Mouse (Mus musculus): ENCODE data around the gene Icosl. TPM values are rescaled to one million over a fixed set of nuclear protein-coding genes. Genes with fewer than 3 reads are reported as not detected.

Gene Icosl
- total and polyA plus RNA-seq, 3 experiments: 0.64 to 1.5 (median 1.3) TPM

GRCm38 (mm10) chr10:78029080-78029479 is 40.0 kb upstream of the Icosl start:
- DNase-seq (ENCODE audit: extremely low read depth): no peak
- TF ChIP-seq CHD1 (IDR thresholded peaks at IDR 0.05; ENCODE audit: low read depth, low read length): no peak
- no peak for TF ChIP-seq CTCF (conservative IDR thresholded peaks at IDR 0.05 in 1 of 2, IDR thresholded peaks at IDR 0.05 in 1 of 2; ENCODE audit: low read depth in 2 of 2, low read length in 2 of 2)
- no peak for TF ChIP-seq GABPA (IDR thresholded peaks at IDR 0.05; ENCODE audit: insufficient replicate concordance, low read depth, low read length)
- no peak for TF ChIP-seq JUN (IDR thresholded peaks at IDR 0.05; ENCODE audit: insufficient read depth, low read depth, low read length)
- no peak for TF ChIP-seq KAT2A (IDR thresholded peaks at IDR 0.05; ENCODE audit: insufficient replicate concordance, low read length)
- no peak for TF ChIP-seq UBTF (IDR thresholded peaks at IDR 0.05; ENCODE audit: low read depth, low read length)
- TF ChIP-seq MAZ (IDR thresholded peaks at IDR 0.05; ENCODE audit: low read depth, low read length): no peak
- TF ChIP-seq USF2 (conservative IDR thresholded peaks at IDR 0.05; ENCODE audit: low read depth, low read length): no peak
- TF ChIP-seq CHD2 (IDR thresholded peaks at IDR 0.05; ENCODE audit: low read length): no peak
- no peak for TF ChIP-seq USF1 (IDR thresholded peaks at IDR 0.05; ENCODE audit: low read depth, low read length)
- peaks cover 0 to 4% of the 10 kb centered on the region in 2 experiments; a peak in 2 of 4 replicates for H3K4me1 ChIP-seq (ENCODE audit: control insufficient read depth in 1 of 2, insufficient read depth in 2 of 2)
- no peaks in the 10 kb centered on the region for H3K9me3 ChIP-seq (replicated peaks; ENCODE audit: low read length)
- no peak overlapping the region for H3K27ac ChIP-seq (ENCODE audit: insufficient read depth, low read depth)
- no peak overlapping the region for H3K4me3 ChIP-seq (replicated peaks in 1 of 3; ENCODE audit: low read depth in 2 of 3, low read length in 2 of 3, poor library complexity in 1 of 3)
- peaks cover 6% of the 10 kb centered on the region for H3K27me3 ChIP-seq (replicated peaks)
- H3K36me3 ChIP-seq (replicated peaks in 1 of 2; ENCODE audit: control insufficient read depth in 1 of 2, insufficient read depth in 1 of 2, low read length in 1 of 2): no peaks in the 10 kb centered on the region
- no peak overlapping the region for H3K4me2 ChIP-seq (ENCODE audit: insufficient read depth, low read depth, poor library complexity, severe bottlenecking)
- no peaks in the 10 kb centered on the region for H3K79me2 ChIP-seq (replicated peaks; ENCODE audit: control insufficient read depth, extremely low read depth, insufficient read depth, poor library complexity, severe bottlenecking)
- dilution Hi-C loops (cut with MboI; ENCODE audit: extremely low pct_ligation_motif_present, extremely low pct_unique_long_range_greater_than_20kb, low sequenced_read_pairs): no loop called here
- in situ Hi-C loops (cut with MboI; ENCODE audit: low pct_ligation_motif_present, low pct_unique_long_range_greater_than_20kb, low sequenced_read_pairs): loop anchor here (25.0 kb wide), 1 partner anchor 358 kb away; no protein-coding TSS in a partner anchor
- no peak overlapping the region for H3K9ac ChIP-seq (ENCODE audit: insufficient read depth, low read depth)

GRCm38 (mm10) chr10:78031987-78032386 is 37.1 kb upstream of the Icosl start:
- DNase-seq (ENCODE audit: extremely low read depth): no peak
- no peak overlapping the region for H3K4me3 ChIP-seq (replicated peaks in 1 of 3; ENCODE audit: low read depth in 2 of 3, low read length in 2 of 3, poor library complexity in 1 of 3)
- H3K27me3 ChIP-seq (replicated peaks): peaks cover 15% of the 10 kb centered on the region
- H3K4me2 ChIP-seq (ENCODE audit: insufficient read depth, low read depth, poor library complexity, severe bottlenecking): no peak overlapping the region
- TF ChIP-seq ZMIZ1 (IDR thresholded peaks at IDR 0.05; ENCODE audit: low read depth, low read length) (no peak), TBP (conservative IDR thresholded peaks at IDR 0.05; ENCODE audit: low read depth, low read length) (no peak), EP300 (IDR thresholded peaks at IDR 0.05; ENCODE audit: low read length) (no peak), POLR2A (IDR thresholded peaks at IDR 0.05; ENCODE audit: low read depth, low read length) (no peak), ETS1 (conservative IDR thresholded peaks at IDR 0.05; ENCODE audit: low read depth, low read length) (no peak), ELF1 (IDR thresholded peaks at IDR 0.05; ENCODE audit: low read depth, low read length) (no peak), MEF2A (IDR thresholded peaks at IDR 0.05; ENCODE audit: borderline replicate concordance, low read depth, low read length) (no peak), NELFE (IDR thresholded peaks at IDR 0.05; ENCODE audit: low read depth, low read length) (no peak), CTCF (conservative IDR thresholded peaks at IDR 0.05 in 1 of 2, IDR thresholded peaks at IDR 0.05 in 1 of 2; ENCODE audit: low read depth in 2 of 2, low read length in 2 of 2) (no peak), POLR2AphosphoS2 (IDR thresholded peaks at IDR 0.05; ENCODE audit: low read depth, low read length) (no peak), IRF4 (IDR thresholded peaks at IDR 0.05; ENCODE audit: low read depth, low read length) (no peak), USF2 (conservative IDR thresholded peaks at IDR 0.05; ENCODE audit: low read depth, low read length) (no peak), MXI1 (IDR thresholded peaks at IDR 0.05; ENCODE audit: low read depth, low read length) (no peak), MAFK (IDR thresholded peaks at IDR 0.05; ENCODE audit: insufficient replicate concordance, low read length) (no peak)
- no peaks in the 10 kb centered on the region for H3K79me2 ChIP-seq (replicated peaks; ENCODE audit: control insufficient read depth, extremely low read depth, insufficient read depth, poor library complexity, severe bottlenecking)
- H3K9me3 ChIP-seq (replicated peaks; ENCODE audit: low read length): no peaks in the 10 kb centered on the region
- no peaks in the 10 kb centered on the region for H3K36me3 ChIP-seq (replicated peaks in 1 of 2; ENCODE audit: control insufficient read depth in 1 of 2, insufficient read depth in 1 of 2, low read length in 1 of 2)
- H3K4me1 ChIP-seq (ENCODE audit: control insufficient read depth in 1 of 2, insufficient read depth in 2 of 2): peaks cover 0 to 4% of the 10 kb centered on the region in 2 experiments; a peak in 2 of 4 replicates
- in situ Hi-C loops (cut with MboI; ENCODE audit: low pct_ligation_motif_present, low pct_unique_long_range_greater_than_20kb, low sequenced_read_pairs) (loop anchor here (5.0 to 25.0 kb wide), 2 partner anchors 135 to 355 kb away; partner anchors contain the start of gene D10Jhu81e), dilution Hi-C loops (cut with MboI; ENCODE audit: extremely low pct_ligation_motif_present, extremely low pct_unique_long_range_greater_than_20kb, low sequenced_read_pairs) (no loop called here)
- no peak overlapping the region for H3K27ac ChIP-seq (ENCODE audit: insufficient read depth, low read depth)
- H3K9ac ChIP-seq (ENCODE audit: insufficient read depth, low read depth): no peak overlapping the region

Data from CH12.LX (cell line).